Mouse (Mus musculus) CH12.LX (cell line): ENCODE results near the gene Net1. TPM values are rescaled to one million over a fixed set of nuclear protein-coding genes. Genes with fewer than 3 reads are reported as not detected.
"Not testable (repeated sequence)": the region's sequence is repeated elsewhere in the genome, so short reads cannot be mapped to it uniquely, and the experiment has no call there.

Source experiments
- DNase-seq: peaks from one replicate; pipeline ENCODE4 v3.0.0-alpha.2; 2013; ENCODE audit errors: extremely low read depth
- H3K27ac ChIP-seq: 2 replicates; pipeline ENCODE4 v1.5.1; 2012; ENCODE audit warnings: low read depth, mild to moderate bottlenecking, control low read depth, moderate library complexity; ENCODE audit not compliant: insufficient read depth
- H3K27me3 ChIP-seq: replicated peaks from 2 replicates; pipeline ENCODE3; 2012; ENCODE audit warnings: inconsistent platforms
- H3K36me3 ChIP-seq, 2 experiments: replicated peaks in 1 of 2; 2 replicates each; pipeline versions ENCODE3 to v1.6.1; 2012; ENCODE audit warnings: inconsistent platforms in 1 of 2, low read length in 1 of 2, mild to moderate bottlenecking in 1 of 2, mixed read lengths in 1 of 2, moderate library complexity in 1 of 2; ENCODE audit not compliant: control insufficient read depth in 1 of 2, insufficient read depth in 1 of 2
- H3K4me1 ChIP-seq, 2 experiments: 2 replicates each; pipeline ENCODE4 v1.6.1; 2012; ENCODE audit warnings: inconsistent platforms in 1 of 2, moderate library complexity in 1 of 2; ENCODE audit not compliant: insufficient read depth in 2 of 2, control insufficient read depth in 1 of 2
- H3K4me2 ChIP-seq: 2 replicates; pipeline ENCODE4 v1.6.1; 2012; ENCODE audit warnings: low read depth, mild to moderate bottlenecking, control low read depth; ENCODE audit not compliant: poor library complexity, insufficient read depth, severe bottlenecking
- H3K4me3 ChIP-seq, 3 experiments: fragments of 150-350 bp in 1 of 3; sonication (generic) in 1 of 3; replicated peaks in 1 of 3; 2 replicates each; pipeline versions ENCODE3 to v1.5.1; 2011 to 2012; ENCODE audit warnings: low read depth in 2 of 3, low read length in 2 of 3, mild to moderate bottlenecking in 2 of 3, moderate library complexity in 2 of 3, control low read depth in 1 of 3, improper control_type of control experiment in 1 of 3, inconsistent platforms in 1 of 3, mixed read lengths in 1 of 3; ENCODE audit not compliant: poor library complexity in 1 of 3
- H3K79me2 ChIP-seq: replicated peaks from 2 replicates; pipeline ENCODE4 v1.6.1; 2012; ENCODE audit warnings: mild to moderate bottlenecking, moderate library complexity; ENCODE audit not compliant: control insufficient read depth, poor library complexity, insufficient read depth, severe bottlenecking; ENCODE audit errors: extremely low read depth
- H3K9ac ChIP-seq: 2 replicates; pipeline ENCODE4 v1.6.1; 2012; ENCODE audit warnings: low read depth, mild to moderate bottlenecking, control low read depth, moderate library complexity; ENCODE audit not compliant: insufficient read depth
- H3K9me3 ChIP-seq: replicated peaks from 2 replicates; pipeline ENCODE3; 2012; ENCODE audit warnings: low read length, inconsistent platforms, mixed read lengths
- MYC ChIP-seq: IDR thresholded peaks from 2 replicates; pipeline ENCODE4 v1.6.1; 2011; ENCODE audit warnings: low read depth, mild to moderate bottlenecking, improper control_type of control experiment, low read length
- dilution Hi-C: fragments of 300-500 bp; cut with MboI; formaldehyde crosslinking; loops from 2 replicates; pipeline ENCODE4 v1.14.3; 2020; ENCODE audit warnings: low sequenced_read_pairs; ENCODE audit not compliant: extremely low pct_unique_long_range_greater_than_20kb, extremely low pct_ligation_motif_present
- in situ Hi-C: fragments of 300-500 bp; cut with MboI; formaldehyde crosslinking; loops from 3 replicates; pipeline ENCODE4 v1.14.3; 2019; ENCODE audit warnings: low sequenced_read_pairs, low pct_ligation_motif_present, low pct_unique_long_range_greater_than_20kb, mixed read lengths
- polyA plus RNA-seq: library from polyadenylated mRNA; unstranded; fragments of >175 nt; gene quantifications from 2 replicates; pipeline ENCODE4 v1.2.1, GENCODE M21; 2012; ENCODE audit warnings: low read depth; ENCODE audit not compliant: insufficient read length
- total RNA-seq, 2 experiments: library from RNA; depleted of rRNA; stranded (reverse); fragments of 300-350 nt in 1 of 2; fragments of >200 nt in 1 of 2; gene quantifications; 2 replicates each; pipeline ENCODE4 v1.2.3; 2012 to 2014

Gene Net1
- total and polyA plus RNA-seq, 3 experiments, result 15.7 to 46.4 (median 22.7) TPM

DNA sequence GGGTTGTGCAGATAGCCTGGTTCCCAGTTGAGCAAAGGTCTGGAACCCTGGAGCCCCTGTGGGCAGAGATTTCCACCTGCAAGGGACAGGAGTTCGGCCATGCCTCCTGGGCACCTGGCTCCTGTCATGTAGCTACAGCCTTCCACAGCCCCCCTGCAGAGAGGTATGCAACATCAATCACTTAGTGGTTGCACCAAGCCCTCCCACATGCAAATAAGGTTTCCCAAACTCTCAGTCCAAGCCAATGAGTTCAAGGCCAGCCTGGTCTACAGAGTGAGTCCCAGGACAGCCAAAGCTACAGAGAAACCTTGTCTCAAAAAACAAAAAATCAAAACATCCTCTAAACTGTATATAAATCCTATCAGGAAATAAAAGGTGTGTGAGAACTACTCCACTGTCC, 67.7 kb downstream of the Net1 start:
- H3K4me3 ChIP-seq, result no peak overlapping the region

DNA sequence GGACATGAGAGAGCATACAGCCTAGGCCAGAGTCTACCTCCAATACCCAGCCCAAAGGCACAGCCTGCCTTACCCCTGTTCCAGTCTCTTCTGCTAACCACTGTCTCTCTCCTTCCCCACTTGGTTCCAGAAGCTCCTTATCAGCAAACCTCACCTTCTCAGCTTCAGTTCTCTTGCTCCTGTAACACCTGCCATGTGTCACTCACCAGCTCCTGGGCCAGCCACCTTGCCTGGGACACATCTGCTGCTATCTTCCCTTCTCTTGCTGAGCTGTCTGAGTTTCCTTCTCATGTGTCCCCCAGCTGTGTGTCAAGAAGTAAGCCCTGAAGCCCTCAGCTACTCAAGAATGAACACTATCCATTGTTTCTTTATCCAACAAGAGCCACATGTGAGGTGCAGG, 77.4 kb downstream of the Net1 start:
- H3K4me2 ChIP-seq, H3K4me3 ChIP-seq, H3K27ac ChIP-seq, DNase-seq, in situ Hi-C loops, dilution Hi-C loops, H3K27me3 ChIP-seq, H3K79me2 ChIP-seq, H3K36me3 ChIP-seq, H3K4me1 ChIP-seq, H3K9ac ChIP-seq, H3K9me3 ChIP-seq: not testable (repeated sequence)

More for the DNA sequence above, 67.7 kb downstream of the Net1 start:
- no peaks in the 10 kb centered on the region for H3K36me3 ChIP-seq
- dilution Hi-C loops (no loop called here), in situ Hi-C loops (no loop called here)
- no peak overlapping the region for H3K4me2 ChIP-seq
- H3K9ac ChIP-seq, result no peak overlapping the region
- H3K27ac ChIP-seq, result no peak overlapping the region
- peaks cover 0 to 14% of the 10 kb centered on the region in 2 experiments; a peak in 2 of 4 replicates for H3K4me1 ChIP-seq
- no peaks in the 10 kb centered on the region for H3K9me3 ChIP-seq
- TF ChIP-seq MYC, result no peak
- DNase-seq, result no peak
- H3K79me2 ChIP-seq, result no peaks in the 10 kb centered on the region
- no peaks in the 10 kb centered on the region for H3K27me3 ChIP-seq

DNA sequence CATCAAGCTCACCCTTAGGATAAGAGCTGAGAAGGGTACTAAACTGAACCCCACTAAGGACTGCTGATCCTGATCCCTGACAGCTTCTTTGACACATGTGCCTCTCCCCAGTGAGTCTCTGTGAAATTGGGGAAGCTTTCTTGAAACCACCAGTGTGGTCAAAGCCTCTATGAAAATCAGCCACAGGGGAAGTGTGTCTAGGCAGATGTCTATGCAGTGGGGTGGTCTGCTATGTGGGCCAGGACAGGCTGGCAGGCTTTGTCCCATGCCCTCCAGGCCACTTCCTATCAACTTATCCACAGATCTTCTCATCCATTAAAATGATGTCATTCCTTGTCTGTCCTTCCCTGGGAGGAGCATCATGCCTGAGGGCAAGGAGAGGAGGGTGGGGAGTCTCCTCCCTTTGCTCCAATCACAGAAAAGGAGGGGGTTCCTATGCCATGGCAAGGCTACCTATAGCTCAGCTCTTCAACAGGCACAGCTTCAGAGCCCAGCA, 80.7 kb downstream of the Net1 start, which contains the start of gene Calm4:
Calm4 (plus strand) TSS at position 446 of the 496 bp plus-strand sequence.
- H3K4me1 ChIP-seq, H3K27me3 ChIP-seq, H3K9ac ChIP-seq, DNase-seq, H3K4me2 ChIP-seq, H3K9me3 ChIP-seq, H3K36me3 ChIP-seq, in situ Hi-C loops, H3K79me2 ChIP-seq, dilution Hi-C loops, H3K27ac ChIP-seq, H3K4me3 ChIP-seq: not testable (repeated sequence)

DNA sequence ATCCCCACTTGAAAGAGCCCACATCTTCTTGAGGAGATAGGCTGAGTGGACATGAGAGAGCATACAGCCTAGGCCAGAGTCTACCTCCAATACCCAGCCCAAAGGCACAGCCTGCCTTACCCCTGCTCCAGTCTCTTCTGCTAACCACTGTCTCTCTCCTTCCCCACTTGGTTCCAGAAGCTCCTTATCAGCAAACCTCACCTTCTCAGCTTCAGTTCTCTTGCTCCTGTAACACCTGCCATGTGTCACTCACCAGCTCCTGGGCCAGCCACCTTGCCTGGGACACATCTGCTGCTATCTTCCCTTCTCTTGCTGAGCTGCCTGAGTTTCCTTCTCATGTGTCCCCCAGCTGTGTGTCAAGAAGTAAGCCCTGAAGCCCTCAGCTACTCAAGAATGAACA, 84.4 kb downstream of the Net1 start:
- H3K9ac ChIP-seq, H3K9me3 ChIP-seq, H3K4me3 ChIP-seq, DNase-seq, H3K27me3 ChIP-seq, H3K79me2 ChIP-seq, in situ Hi-C loops, H3K36me3 ChIP-seq, H3K4me2 ChIP-seq, H3K27ac ChIP-seq, dilution Hi-C loops: not testable (repeated sequence)
- H3K4me1 ChIP-seq, result peaks cover 0 to 13% of the 10 kb centered on the region in 2 experiments; a peak in 2 of 4 replicates
